Mouse (Mus musculus) myocyte (in vitro differentiated cells): ENCODE measurements at regions not wholly inside any gene's neighbourhood (a gene's known extent, or its start where the extent isn't known, plus 50 kb on each side); places are given as distances from the start of the nearest gene placed in this dataset.

Source experiments
- H3K27me3 ChIP-seq: one replicate; pipeline ENCODE4 v1.6.1; 2011; ENCODE audit not compliant: control insufficient read depth, insufficient read depth, insufficient read length
- H3K36me3 ChIP-seq: one replicate; pipeline ENCODE4 v1.6.1; 2011; ENCODE audit not compliant: control insufficient read depth, insufficient read depth
- H3K4me2 ChIP-seq: one replicate; pipeline ENCODE4 v1.6.1; 2011; ENCODE audit warnings: low read depth, control low read depth
- H3K4me3 ChIP-seq: one replicate; pipeline ENCODE4 v1.5.1; 2011; ENCODE audit warnings: mild to moderate bottlenecking, control low read depth, moderate library complexity
- H3K79me2 ChIP-seq: one replicate; pipeline ENCODE4 v1.6.1; 2011; ENCODE audit not compliant: control insufficient read depth, insufficient read depth
- H3ac ChIP-seq: one replicate; pipeline ENCODE4 v1.6.1; 2011; ENCODE audit not compliant: control insufficient read depth, insufficient read length
- CEBPB ChIP-seq: IDR thresholded peaks from 2 replicates; pipeline ENCODE4 v1.6.1; 2011; ENCODE audit warnings: mild to moderate bottlenecking, moderate library complexity; ENCODE audit not compliant: poor library complexity, insufficient read depth, severe bottlenecking
- E2F4 ChIP-seq: IDR thresholded peaks from one replicate; pipeline ENCODE4 v1.6.1; 2011; ENCODE audit warnings: mild to moderate bottlenecking, control low read depth, moderate library complexity; ENCODE audit not compliant: insufficient read depth
- MAX ChIP-seq: IDR thresholded peaks from one replicate; pipeline ENCODE4 v1.6.1; 2011; ENCODE audit warnings: low read depth, mild to moderate bottlenecking, control low read depth
- MYOD1 ChIP-seq, 3 experiments: IDR thresholded peaks; one replicate each; pipeline ENCODE4 v1.6.1; 2011; ENCODE audit warnings: control low read depth in 2 of 3, low read depth in 2 of 3, mild to moderate bottlenecking in 2 of 3, moderate library complexity in 1 of 3; ENCODE audit not compliant: insufficient read length in 2 of 3, control insufficient read depth in 1 of 3
- MYOG ChIP-seq, 3 experiments: IDR thresholded peaks; one replicate each; pipeline ENCODE4 v1.6.1; 2011; ENCODE audit warnings: control low read depth in 2 of 3, low read depth in 2 of 3, mild to moderate bottlenecking in 2 of 3; ENCODE audit not compliant: insufficient read length in 2 of 3, control insufficient read depth in 1 of 3, insufficient read depth in 1 of 3
- POLR2A ChIP-seq: IDR thresholded peaks from one replicate; pipeline ENCODE4 v1.6.1; 2011; ENCODE audit warnings: low read depth, mild to moderate bottlenecking, control low read depth, moderate library complexity; ENCODE audit not compliant: insufficient read length
- POLR2AphosphoS2 ChIP-seq: IDR thresholded peaks from one replicate; pipeline ENCODE4 v1.6.1; 2011; ENCODE audit warnings: low read depth, control low read depth; ENCODE audit not compliant: insufficient read length
- REST ChIP-seq: IDR thresholded peaks from one replicate; pipeline ENCODE4 v1.6.1; 2011; ENCODE audit warnings: mild to moderate bottlenecking, control low read depth, moderate library complexity; ENCODE audit not compliant: insufficient read depth, insufficient read length
- SRF ChIP-seq: IDR thresholded peaks from one replicate; pipeline ENCODE4 v1.6.1; 2011; ENCODE audit warnings: low read depth; ENCODE audit not compliant: control insufficient read depth, insufficient read length
- TCF12 ChIP-seq: IDR thresholded peaks from one replicate; pipeline ENCODE4 v1.6.1; 2011; ENCODE audit warnings: mild to moderate bottlenecking, control low read depth; ENCODE audit not compliant: poor library complexity, insufficient read depth, severe bottlenecking
- TCF3 ChIP-seq: IDR thresholded peaks from one replicate; pipeline ENCODE4 v1.6.1; 2011; ENCODE audit warnings: low read depth, control low read depth; ENCODE audit not compliant: insufficient read length
- USF1 ChIP-seq: IDR thresholded peaks from one replicate; pipeline ENCODE4 v1.6.1; 2011; ENCODE audit warnings: low read depth, mild to moderate bottlenecking, control low read depth, moderate library complexity

DNA sequence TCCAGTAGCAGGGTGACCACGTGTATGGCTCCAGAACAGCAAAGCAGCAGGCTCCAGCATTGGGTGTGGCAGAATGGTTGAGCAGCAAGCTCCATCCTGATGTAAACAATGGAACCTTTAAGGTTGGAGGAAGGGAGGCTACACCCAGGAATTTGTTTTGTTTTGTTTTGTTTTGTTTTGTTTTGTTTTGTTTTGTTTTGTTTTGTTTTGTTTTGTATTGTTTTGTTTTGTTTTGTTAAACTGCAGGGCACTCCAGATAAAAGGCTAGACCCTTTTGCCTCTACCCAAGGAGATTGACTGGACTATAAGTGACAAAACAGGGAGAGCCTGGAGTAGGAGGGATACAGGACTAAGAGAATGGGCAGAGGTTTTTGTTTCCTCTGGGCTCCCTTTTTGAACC lies 647.5 kb downstream of the Kcnj3 start:
- H3K4me2 ChIP-seq: no peak overlapping the region
- H3K36me3 ChIP-seq: no peaks in the 10 kb centered on the region
- no peak overlapping the region for H3ac ChIP-seq
- no peaks in the 10 kb centered on the region for H3K79me2 ChIP-seq
- no peaks in the 10 kb centered on the region for H3K27me3 ChIP-seq
- TF ChIP-seq MYOG (IDR thresholded peaks at IDR 0.05; ENCODE audit: control insufficient read depth in 1 of 3, insufficient read depth in 1 of 3, insufficient read length in 2 of 3, low read depth in 2 of 3): no peak
- no peak for TF ChIP-seq REST
- no peak for TF ChIP-seq MYOD1 (IDR thresholded peaks at IDR 0.05; ENCODE audit: control insufficient read depth in 1 of 3, insufficient read length in 2 of 3, low read depth in 2 of 3)
- no peak for TF ChIP-seq CEBPB
- no peak for TF ChIP-seq TCF12
- no peak for TF ChIP-seq POLR2AphosphoS2
- H3K4me3 ChIP-seq: no peak overlapping the region

GRCm38 (mm10) chr2:56109531-56109930 lies 673.8 kb downstream of the Kcnj3 start:
- TF ChIP-seq TCF12 (no peak), TCF3 (no peak), REST (no peak), CEBPB (no peak), POLR2AphosphoS2 (no peak)
- Histone ChIP-seq H3K27me3 (no peaks in the 10 kb centered on the region), H3ac (no peak overlapping the region), H3K79me2 (no peaks in the 10 kb centered on the region), H3K4me3 (no peak overlapping the region), H3K4me2 (no peak overlapping the region), H3K36me3 (no peaks in the 10 kb centered on the region)

DNA sequence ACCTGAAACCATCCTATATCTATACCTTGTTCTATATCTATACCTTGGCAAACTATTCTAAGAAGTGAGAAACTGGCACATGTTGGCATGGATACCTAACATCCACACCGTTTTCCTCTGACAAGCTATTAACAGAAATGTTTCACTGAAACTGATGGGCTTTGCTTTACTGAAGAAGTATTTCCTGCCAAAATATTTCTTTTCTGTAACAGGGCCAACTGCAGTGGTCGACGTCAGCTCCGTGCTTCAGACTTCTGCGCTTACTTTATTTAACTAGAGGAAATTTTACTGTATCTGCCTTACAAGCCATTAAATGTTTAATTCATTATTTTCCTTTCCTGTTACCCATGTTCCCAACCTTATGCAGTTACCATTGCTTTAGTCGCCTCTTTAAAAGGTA lies 674.2 kb downstream of the Kcnj3 start:
- TF ChIP-seq MAX: no peak
- TF ChIP-seq E2F4: no peak
- no peak for TF ChIP-seq TCF12
- no peak for TF ChIP-seq MYOG (IDR thresholded peaks at IDR 0.05; ENCODE audit: control insufficient read depth in 1 of 3, insufficient read depth in 1 of 3, insufficient read length in 2 of 3, low read depth in 2 of 3)
- TF ChIP-seq POLR2AphosphoS2: no peak
- no peak for TF ChIP-seq MYOD1 (IDR thresholded peaks at IDR 0.05; ENCODE audit: control insufficient read depth in 1 of 3, insufficient read length in 2 of 3, low read depth in 2 of 3)
- TF ChIP-seq REST: no peak
- TF ChIP-seq SRF: no peak
- TF ChIP-seq USF1: no peak
- TF ChIP-seq TCF3: no peak
- Histone ChIP-seq H3K4me2 (no peak overlapping the region), H3K36me3 (no peaks in the 10 kb centered on the region), H3ac (no peak overlapping the region), H3K4me3 (no peak overlapping the region), H3K27me3 (no peaks in the 10 kb centered on the region), H3K79me2 (no peaks in the 10 kb centered on the region)

DNA sequence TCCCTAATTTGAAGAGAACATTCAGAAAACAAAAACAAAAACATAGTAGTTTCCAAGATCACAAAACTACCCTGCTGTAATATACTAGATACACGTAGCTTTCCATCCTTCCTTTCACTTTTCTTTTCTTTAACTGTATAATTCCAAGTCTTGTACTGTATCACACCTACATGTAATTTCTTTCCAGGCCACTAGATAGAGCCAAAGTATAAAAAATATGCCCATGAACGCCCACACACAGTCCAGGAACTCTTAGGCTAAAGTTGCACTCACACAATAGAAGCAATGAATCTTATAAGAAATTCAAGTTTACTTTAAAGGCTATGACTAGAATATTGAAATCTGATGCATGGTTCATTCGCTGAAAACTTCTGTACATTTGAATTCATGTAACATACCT lies 678.7 kb downstream of the Kcnj3 start:
- Histone ChIP-seq H3K79me2 (no peaks in the 10 kb centered on the region), H3K4me3 (no peak overlapping the region), H3ac (no peak overlapping the region), H3K4me2 (peak overlapping the region; percentile 24), H3K27me3 (no peaks in the 10 kb centered on the region), H3K36me3 (no peaks in the 10 kb centered on the region)
- TF ChIP-seq CEBPB (no peak), E2F4 (no peak), SRF (no peak), USF1 (no peak)

DNA sequence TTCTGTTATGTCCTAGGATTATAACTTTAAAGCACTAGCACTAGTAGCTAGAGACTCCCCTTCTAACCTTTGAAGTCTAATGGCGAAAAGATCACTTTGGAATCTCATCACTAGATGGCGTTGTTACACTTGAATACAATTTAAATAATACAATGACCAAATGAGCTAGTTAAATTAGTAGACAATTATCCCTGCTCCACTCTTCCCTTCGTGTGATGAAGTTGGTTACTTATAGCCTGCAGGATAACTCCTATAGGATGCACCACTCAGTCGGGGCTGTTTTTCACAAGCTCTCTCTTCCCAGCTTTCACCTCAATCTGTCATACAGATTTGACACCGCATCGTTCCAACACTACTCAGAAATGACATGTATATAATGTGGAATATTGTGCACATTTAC lies 683.6 kb downstream of the Kcnj3 start:
- H3K79me2 ChIP-seq: no peaks in the 10 kb centered on the region
- no peaks in the 10 kb centered on the region for H3K36me3 ChIP-seq
- no peak overlapping the region for H3K4me3 ChIP-seq
- TF ChIP-seq TCF3: no peak
- no peak for TF ChIP-seq REST
- no peak for TF ChIP-seq POLR2A
- TF ChIP-seq SRF: no peak
- no peak for TF ChIP-seq TCF12
- TF ChIP-seq E2F4: no peak
- no peaks in the 10 kb centered on the region for H3K27me3 ChIP-seq
- no peak overlapping the region for H3K4me2 ChIP-seq
- H3ac ChIP-seq: no peak overlapping the region

DNA sequence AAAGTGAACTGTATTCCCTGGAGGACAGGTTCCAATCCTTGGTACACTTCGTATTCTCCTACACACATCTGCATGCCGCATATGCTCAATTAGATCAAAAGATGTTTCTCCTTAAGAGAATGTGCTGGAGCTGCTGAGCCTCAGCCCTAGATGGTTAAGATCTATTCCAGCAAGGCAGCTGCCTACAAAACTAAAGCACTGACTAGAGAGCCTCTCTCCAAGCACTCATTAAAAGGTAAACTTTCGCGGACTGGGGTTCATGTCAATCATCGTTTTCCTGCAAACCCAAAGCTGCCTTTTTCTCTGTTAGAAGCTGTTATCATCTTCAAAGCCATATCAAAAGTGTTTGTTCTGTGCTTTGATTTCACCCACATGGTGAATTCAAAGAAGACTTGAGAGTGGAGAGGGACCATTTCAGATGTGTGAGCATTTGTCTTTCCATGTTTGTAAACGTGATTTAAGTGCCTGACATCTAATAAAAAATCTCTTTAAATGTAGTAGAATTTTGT lies 711.4 kb downstream of the Kcnj3 start:
- H3K4me2 ChIP-seq: no peak overlapping the region
- no peak overlapping the region for H3K4me3 ChIP-seq
- H3ac ChIP-seq: no peak overlapping the region
- H3K27me3 ChIP-seq: no peaks in the 10 kb centered on the region
- H3K79me2 ChIP-seq: no peaks in the 10 kb centered on the region
- TF ChIP-seq USF1: no peak
- TF ChIP-seq MYOG (IDR thresholded peaks at IDR 0.05; ENCODE audit: control insufficient read depth in 1 of 3, insufficient read depth in 1 of 3, insufficient read length in 2 of 3, low read depth in 2 of 3): no peak
- TF ChIP-seq REST: no peak
- no peak for TF ChIP-seq POLR2AphosphoS2
- no peak for TF ChIP-seq E2F4
- no peak for TF ChIP-seq SRF
- no peak for TF ChIP-seq TCF3
- no peak for TF ChIP-seq TCF12
- TF ChIP-seq CEBPB: no peak
- no peak for TF ChIP-seq MAX
- no peak for TF ChIP-seq MYOD1 (IDR thresholded peaks at IDR 0.05; ENCODE audit: control insufficient read depth in 1 of 3, insufficient read length in 2 of 3, low read depth in 2 of 3)
- TF ChIP-seq POLR2A: no peak
- no peaks in the 10 kb centered on the region for H3K36me3 ChIP-seq
